Mouse (Mus musculus): ENCODE data around the gene Ankrd54. TPM values are rescaled to one million over a fixed set of nuclear protein-coding genes. Genes with fewer than 3 reads are reported as not detected.

Ankrd54 gene
- polyA plus RNA-seq, 1 experiment from 2014 or later = 48.4 TPM

DNA sequence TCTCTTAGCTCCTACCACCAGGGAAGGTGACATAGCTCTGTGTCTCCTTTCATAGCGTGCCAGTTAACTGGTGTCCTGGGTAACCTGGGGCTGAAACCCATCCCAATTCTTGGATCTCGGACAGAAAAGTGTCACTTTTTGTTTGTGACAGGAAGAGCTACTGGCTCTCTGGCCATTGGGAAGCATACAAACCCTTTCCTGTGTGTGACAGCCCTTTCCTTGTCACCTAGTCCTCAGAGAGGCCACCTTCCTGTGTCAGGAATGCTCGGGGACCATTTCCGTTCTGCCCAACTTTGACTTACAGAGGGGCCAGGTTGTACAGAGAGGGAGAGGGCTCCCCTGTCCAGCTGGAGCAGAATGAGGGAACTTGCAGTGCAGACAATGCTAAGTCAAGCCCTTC lies 36.8 kb upstream of the Ankrd54 start:
- TF ChIP-seq CTCF (IDR thresholded peaks at IDR 0.05) (no peak), EP300 (IDR thresholded peaks at IDR 0.05) (0 out of 2 replicates have a peak, but pooled peaks have one; percentile 38)
- Histone ChIP-seq H3K4me1 (ENCODE audit: insufficient read depth, low read depth, low read length) (peaks cover 19% of the 10 kb centered on the region), H3K4me2 (replicated peaks; ENCODE audit: low read depth, low read length) (no peak overlapping the region), H3K27me3 (replicated peaks; ENCODE audit: insufficient read depth, low read length) (no peaks in the 10 kb centered on the region), H3K4me3 (ENCODE audit: low read depth, low read length) (no peak overlapping the region), H3K27ac (ENCODE audit: low read length) (peak overlapping the region; percentile 51), H3K9ac (replicated peaks; ENCODE audit: low read depth) (no peak overlapping the region), H3K36me3 (ENCODE audit: insufficient read depth, low read length) (no peaks in the 10 kb centered on the region), H3K9me3 (ENCODE audit: low read length) (no peaks in the 10 kb centered on the region)
- ATAC-seq (peak; percentile 37), DNase-seq (ENCODE audit: low spot score) (peak; percentile 50)
- WGBS = 36% methylated on average over 4 of the region's 4 CpGs

GRCm38 (mm10) chr15:79098868-79099267 lies 36.2 kb upstream of the Ankrd54 start:
- peak overlapping the region; percentile 51 for H3K27ac ChIP-seq (ENCODE audit: low read length)
- no peaks in the 10 kb centered on the region for H3K27me3 ChIP-seq (replicated peaks; ENCODE audit: insufficient read depth, low read length)
- TF ChIP-seq CTCF (IDR thresholded peaks at IDR 0.05) (no peak), EP300 (IDR thresholded peaks at IDR 0.05) (0 out of 2 replicates have a peak, but pooled peaks have one; percentile 34)
- no peaks in the 10 kb centered on the region for H3K9me3 ChIP-seq (ENCODE audit: low read length)
- no peak overlapping the region for H3K9ac ChIP-seq (replicated peaks; ENCODE audit: low read depth)
- no peak overlapping the region for H3K4me3 ChIP-seq (ENCODE audit: low read depth, low read length)
- H3K36me3 ChIP-seq (ENCODE audit: insufficient read depth, low read length) = peaks cover 5% of the 10 kb centered on the region; the same call in 1 of the 2 replicates
- 34% methylated on average over 7 of the region's 7 CpGs for WGBS
- DNase-seq (ENCODE audit: low spot score) = peak; percentile 76
- peak; percentile 76 for ATAC-seq
- peaks cover 19% of the 10 kb centered on the region for H3K4me1 ChIP-seq (ENCODE audit: insufficient read depth, low read depth, low read length)
- 0 out of 2 replicates have a peak overlapping the region, but pooled peaks have one; percentile 11 for H3K4me2 ChIP-seq (replicated peaks; ENCODE audit: low read depth, low read length)

DNA sequence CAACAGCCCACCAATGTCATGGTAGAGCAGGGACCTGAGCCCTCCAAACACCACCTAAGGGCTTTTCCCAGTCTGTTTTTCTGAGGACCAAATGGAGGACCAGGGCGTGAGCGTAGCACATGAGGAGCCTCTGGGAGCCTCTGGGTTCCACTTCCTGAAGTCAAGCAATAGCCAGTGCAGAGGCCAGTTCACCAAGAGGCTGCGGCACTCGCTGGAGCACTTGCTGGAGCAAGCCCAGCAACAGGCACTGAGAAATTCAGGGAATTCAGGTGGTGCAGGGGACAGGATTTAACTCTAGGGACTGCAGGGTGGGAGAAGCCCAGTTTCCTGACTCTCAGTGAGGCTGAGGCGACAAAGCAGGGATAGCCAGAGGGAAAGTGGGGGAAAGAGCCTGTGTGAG lies 35.5 kb upstream of the Ankrd54 start:
- Histone ChIP-seq H3K4me3 (ENCODE audit: low read depth, low read length) (no peak overlapping the region), H3K9ac (replicated peaks; ENCODE audit: low read depth) (no peak overlapping the region), H3K4me2 (replicated peaks; ENCODE audit: low read depth, low read length) (no peak overlapping the region), H3K9me3 (ENCODE audit: low read length) (no peaks in the 10 kb centered on the region), H3K4me1 (ENCODE audit: insufficient read depth, low read depth, low read length) (peaks cover 19% of the 10 kb centered on the region), H3K27me3 (replicated peaks; ENCODE audit: insufficient read depth, low read length) (no peaks in the 10 kb centered on the region), H3K27ac (ENCODE audit: low read length) (peak overlapping the region; percentile 51), H3K36me3 (ENCODE audit: insufficient read depth, low read length) (peaks cover 8% of the 10 kb centered on the region; the same call in 1 of the 2 replicates)
- 36% methylated on average over 5 of the region's 5 CpGs for WGBS
- DNase-seq (ENCODE audit: low spot score) = peak; percentile 25
- no peak for ATAC-seq
- no peak for TF ChIP-seq CTCF (IDR thresholded peaks at IDR 0.05)
- no peak for TF ChIP-seq EP300 (IDR thresholded peaks at IDR 0.05)

DNA sequence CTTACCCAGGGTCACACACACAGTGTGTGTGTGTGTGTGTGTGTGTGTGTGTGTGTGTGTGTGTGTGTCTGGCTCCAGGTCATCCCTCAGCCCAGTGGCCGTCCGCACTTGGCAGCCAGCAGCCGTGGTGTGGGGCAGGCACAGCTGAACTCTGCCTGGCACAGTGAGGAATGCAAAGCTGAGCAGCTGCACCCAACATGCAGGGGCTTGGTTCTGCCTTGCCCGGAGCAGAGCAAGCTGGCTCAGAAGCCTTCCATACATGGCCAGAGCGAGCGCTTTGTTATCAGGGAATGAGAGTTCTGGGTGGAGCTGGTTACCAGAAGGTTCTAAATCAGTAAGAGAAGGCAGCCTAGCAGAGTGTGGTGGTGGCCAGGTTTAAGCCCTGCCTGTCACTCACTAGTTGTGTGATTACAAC lies 34.9 kb upstream of the Ankrd54 start:
- Histone ChIP-seq H3K9ac (replicated peaks; ENCODE audit: low read depth) (no peak overlapping the region), H3K4me3 (ENCODE audit: low read depth, low read length) (no peak overlapping the region), H3K36me3 (ENCODE audit: insufficient read depth, low read length) (peaks cover 11% of the 10 kb centered on the region; the same call in 1 of the 2 replicates), H3K4me2 (replicated peaks; ENCODE audit: low read depth, low read length) (peak overlapping the region; percentile 20; the same call in 1 of the 2 replicates), H3K27ac (ENCODE audit: low read length) (peak overlapping the region; percentile 51), H3K9me3 (ENCODE audit: low read length) (no peaks in the 10 kb centered on the region), H3K4me1 (ENCODE audit: insufficient read depth, low read depth, low read length) (peaks cover 19% of the 10 kb centered on the region), H3K27me3 (replicated peaks; ENCODE audit: insufficient read depth, low read length) (no peaks in the 10 kb centered on the region)
- DNase-seq (ENCODE audit: low spot score) (peak; percentile 62), ATAC-seq (peak; percentile 66)
- TF ChIP-seq EP300 (IDR thresholded peaks at IDR 0.05) (no peak), CTCF (IDR thresholded peaks at IDR 0.05) (no peak)
- 11% methylated on average over 6 of the region's 6 CpGs for WGBS

GRCm38 (mm10) chr15:79097135-79097534 lies 34.4 kb upstream of the Ankrd54 start:
- H3K9ac ChIP-seq (replicated peaks; ENCODE audit: low read depth) = no peak overlapping the region

GRCm38 (mm10) chr15:79096556-79096955 lies 33.9 kb upstream of the Ankrd54 start:
- Histone ChIP-seq H3K9me3 (ENCODE audit: low read length) (no peaks in the 10 kb centered on the region), H3K27ac (ENCODE audit: low read length) (peak overlapping the region; percentile 51; the same call in 1 of the 2 replicates), H3K27me3 (replicated peaks; ENCODE audit: insufficient read depth, low read length) (no peaks in the 10 kb centered on the region), H3K36me3 (ENCODE audit: insufficient read depth, low read length) (peaks cover 19% of the 10 kb centered on the region; the same call in 1 of the 2 replicates), H3K9ac (replicated peaks; ENCODE audit: low read depth) (no peak overlapping the region), H3K4me1 (ENCODE audit: insufficient read depth, low read depth, low read length) (peaks cover 19% of the 10 kb centered on the region), H3K4me3 (ENCODE audit: low read depth, low read length) (no peak overlapping the region), H3K4me2 (replicated peaks; ENCODE audit: low read depth, low read length) (no peak overlapping the region)
- no peak for TF ChIP-seq EP300 (IDR thresholded peaks at IDR 0.05)
- no peak for TF ChIP-seq CTCF (IDR thresholded peaks at IDR 0.05)
- ATAC-seq (no peak), DNase-seq (ENCODE audit: low spot score) (peak; percentile 32)
- 53% methylated on average over 3 of the region's 3 CpGs for WGBS

More at GRCm38 (mm10) chr15:79097135-79097534, 34.4 kb upstream of the Ankrd54 start:
- Histone ChIP-seq H3K4me1 (ENCODE audit: insufficient read depth, low read depth, low read length) (peaks cover 19% of the 10 kb centered on the region), H3K36me3 (ENCODE audit: insufficient read depth, low read length) (peaks cover 14% of the 10 kb centered on the region; the same call in 1 of the 2 replicates), H3K4me3 (ENCODE audit: low read depth, low read length) (no peak overlapping the region), H3K27ac (ENCODE audit: low read length) (peak overlapping the region; percentile 51), H3K27me3 (replicated peaks; ENCODE audit: insufficient read depth, low read length) (no peaks in the 10 kb centered on the region), H3K4me2 (replicated peaks; ENCODE audit: low read depth, low read length) (peak overlapping the region; percentile 20; the same call in 1 of the 2 replicates), H3K9me3 (ENCODE audit: low read length) (no peaks in the 10 kb centered on the region)
- 10% methylated on average over 2 of the region's 2 CpGs for WGBS
- DNase-seq (ENCODE audit: low spot score) = peak; percentile 58
- TF ChIP-seq EP300 (IDR thresholded peaks at IDR 0.05) = no peak
- TF ChIP-seq CTCF (IDR thresholded peaks at IDR 0.05) = no peak
- ATAC-seq = no peak

All from lung, postnatal 0 days (tissue).